In the genomic region with DNA sequence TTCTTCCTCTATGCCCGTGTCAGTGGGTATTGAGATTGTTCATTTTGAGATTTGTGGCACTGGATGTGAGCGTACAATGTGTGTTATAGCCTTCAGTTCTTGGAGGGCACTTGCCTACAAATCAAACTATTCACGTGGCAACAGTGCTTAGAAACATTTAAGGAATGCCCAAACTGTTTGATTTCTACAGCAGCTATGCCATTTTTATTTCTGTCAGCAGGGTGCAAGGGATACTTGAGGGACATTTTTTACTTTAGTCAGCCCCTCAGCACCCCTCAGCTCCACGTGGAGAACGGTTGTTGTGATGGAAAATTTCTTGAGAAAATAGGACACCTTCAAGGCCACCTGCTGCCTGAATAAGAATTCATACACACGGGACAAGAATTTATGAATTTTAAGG, we compare ENCODE assay signal across 20 mouse cellular contexts.
"Had no signal": no experiment of that assay in that cellular context is flagged by ENCODE, and none has a peak within 500 bp of the region (broad histone marks: within the 10 kb centered on the region; RNA-seq: fewer than 3 reads in every experiment).

No protein-coding gene starts in this region.

- ATAC-seq: liver, embryonic 12.5 days; midbrain, embryonic 15.5 days had no signal

- H3K9me3 ChIP-seq: intestine, embryonic 15.5 days; limb, embryonic 10.5 days; limb, embryonic 13.5 days; liver, embryonic 12.5 days; liver, embryonic 15.5 days; midbrain, embryonic 10.5 days; midbrain, embryonic 15.5 days; neural tube, embryonic 12.5 days; neural tube, embryonic 15.5 days had no signal

- DNase-seq: kidney, adult 11 months; kidney, postnatal 25 days; layer of hippocampus, adult 9-11 months; liver; right cerebral cortex, adult 18-20 months; right cerebral cortex, postnatal 14 days; thymus, adult 2 months; thymus, postnatal 14 days; thymus, postnatal 4 days had no signal

- H3K4me1 ChIP-seq: intestine, embryonic 15.5 days; limb, embryonic 13.5 days; liver, embryonic 12.5 days; liver, embryonic 15.5 days; megakaryocyte, embryonic 14.5 days; midbrain, embryonic 10.5 days; neural tube, embryonic 12.5 days had no signal

- H3K36me3 ChIP-seq: intestine, embryonic 15.5 days; limb, embryonic 10.5 days; limb, embryonic 13.5 days; liver, embryonic 12.5 days; liver, embryonic 15.5 days; midbrain, embryonic 10.5 days; midbrain, embryonic 15.5 days; neural tube, embryonic 12.5 days; neural tube, embryonic 15.5 days had no signal

- H3K4me2 ChIP-seq: intestine, embryonic 15.5 days; limb, embryonic 13.5 days; liver, embryonic 12.5 days; liver, embryonic 15.5 days; midbrain, embryonic 15.5 days; neural tube, embryonic 12.5 days; neural tube, embryonic 15.5 days had no signal

- H3K9ac ChIP-seq: intestine, embryonic 15.5 days; limb, embryonic 13.5 days; liver, embryonic 12.5 days; liver, embryonic 15.5 days; midbrain, embryonic 15.5 days; neural tube, embryonic 12.5 days; neural tube, embryonic 15.5 days had no signal

- H3K27ac ChIP-seq: intestine, embryonic 15.5 days; layer of hippocampus, adult 2 months; limb, embryonic 10.5 days; limb, embryonic 13.5 days; liver, embryonic 12.5 days; liver, embryonic 15.5 days; midbrain, embryonic 10.5 days; midbrain, embryonic 15.5 days; neural tube, embryonic 12.5 days; neural tube, embryonic 15.5 days had no signal

- H3K4me3 ChIP-seq: intestine, embryonic 15.5 days; layer of hippocampus, adult 2 months; limb, embryonic 10.5 days; limb, embryonic 13.5 days; liver, embryonic 12.5 days; liver, embryonic 15.5 days; megakaryocyte, embryonic 14.5 days; midbrain, embryonic 10.5 days; midbrain, embryonic 15.5 days; neural tube, embryonic 12.5 days; neural tube, embryonic 15.5 days had no signal

- H3K27me3 ChIP-seq: intestine, embryonic 15.5 days; limb, embryonic 13.5 days; liver, embryonic 12.5 days; liver, embryonic 15.5 days; megakaryocyte, embryonic 14.5 days; midbrain, embryonic 15.5 days; neural tube, embryonic 12.5 days; neural tube, embryonic 15.5 days had no signal
